Mouse (Mus musculus) liver, adult (tissue): ENCODE measurements around the gene Cse1l.

Source experiments
- GATA4 ChIP-seq: IDR thresholded peaks from 2 replicates; pipeline ENCODE4 v1.6.1; 2014; ENCODE audit warnings: mild to moderate bottlenecking, low read length; ENCODE audit not compliant: insufficient replicate concordance

Gene Cse1l

GRCm38 (mm10) chr2:166983351-166983894, 77.6 kb downstream of the Cse1l start:
- TF ChIP-seq GATA4: no peak

- TF ChIP-seq GATA4: no peak
Observed at GRCm38 (mm10) chr2:166990861-166991260, 85.0 kb downstream of the Cse1l start.

- TF ChIP-seq GATA4: no peak
Observed at GRCm38 (mm10) chr2:166991945-166992344, 86.1 kb downstream of the Cse1l start.

GRCm38 (mm10) chr2:166995021-166995795, 89.4 kb downstream of the Cse1l start:
- no peak for TF ChIP-seq GATA4
